Mouse (Mus musculus): ENCODE measurements around the gene Glce. TPM values are rescaled to one million over a fixed set of nuclear protein-coding genes. Genes with fewer than 3 reads are reported as not detected.

Gene Glce
- total and polyA plus RNA-seq, 2 experiments from 2014 or later, result 6.1 to 8.8 TPM

DNA sequence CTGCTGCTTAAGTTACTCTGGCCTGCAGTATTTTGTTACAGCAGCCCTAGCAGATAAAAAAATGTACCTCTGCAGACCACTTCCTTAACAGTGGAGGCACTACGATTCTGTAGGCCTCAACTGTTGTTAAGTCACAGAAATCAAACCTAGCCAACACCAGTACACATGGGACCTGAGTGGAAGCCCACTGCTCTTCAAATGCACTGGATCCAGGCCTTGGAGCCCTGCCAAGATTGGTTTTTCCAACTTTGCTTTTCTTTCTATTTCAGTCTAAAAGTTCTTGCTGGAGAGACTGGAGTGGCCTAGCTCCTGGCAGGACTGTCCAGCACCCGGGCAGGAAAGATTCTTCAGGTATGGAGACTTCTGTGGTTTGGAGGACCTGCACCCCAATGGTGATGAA lies 66.2 kb downstream of the Glce start:
- WGBS, result 73% methylated on average over 2 of the region's 2 CpGs
- ATAC-seq (ENCODE audit: insufficient read depth, low read depth) (no peak), DNase-seq (ENCODE audit: low spot score) (no peak)
- Histone ChIP-seq H3K27ac (ENCODE audit: low read depth) (no peak overlapping the region), H3K27me3 (ENCODE audit: control insufficient read depth, insufficient read depth, low read length) (no peaks in the 10 kb centered on the region), H3K4me3 (ENCODE audit: low read depth, low read length) (no peak overlapping the region), H3K9me3 (replicated peaks; ENCODE audit: control insufficient read depth, low read length) (no peaks in the 10 kb centered on the region), H3K4me1 (ENCODE audit: control insufficient read depth, insufficient read depth) (0 out of 2 replicates have a peak, but pooled peaks cover 3% of the 10 kb centered on the region), H3K36me3 (replicated peaks; ENCODE audit: control insufficient read depth, insufficient read depth, low read length) (no peaks in the 10 kb centered on the region), H3K4me2 (ENCODE audit: low read depth, low read length) (no peak overlapping the region), H3K9ac (replicated peaks; ENCODE audit: low read depth, low read length) (no peak overlapping the region)
- TF ChIP-seq EP300 (IDR thresholded peaks at IDR 0.05; ENCODE audit: low read depth) (no peak), CTCF (IDR thresholded peaks at IDR 0.05; ENCODE audit: low read depth) (no peak)

DNA sequence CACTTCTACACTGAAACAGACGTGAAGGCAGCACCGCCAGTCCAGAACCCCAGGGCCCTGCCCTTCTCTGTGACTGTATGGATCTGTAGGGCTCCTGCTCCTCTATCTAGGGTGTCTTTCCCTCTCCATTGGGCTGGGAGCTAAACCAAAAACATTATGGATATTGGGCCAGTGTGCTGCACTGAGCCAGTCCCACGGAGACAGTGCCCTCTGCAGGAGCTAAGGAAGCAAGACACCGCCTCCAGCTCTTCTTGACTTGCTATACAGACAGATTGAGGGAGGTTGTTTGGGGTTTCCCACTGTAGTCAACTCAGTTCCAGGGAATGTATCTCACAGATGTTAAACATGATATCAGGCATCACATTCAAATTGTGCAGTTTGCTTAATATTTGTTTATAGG lies 71.7 kb downstream of the Glce start:
- DNase-seq (ENCODE audit: low spot score) (no peak), ATAC-seq (ENCODE audit: insufficient read depth, low read depth) (no peak)
- Histone ChIP-seq H3K4me2 (ENCODE audit: low read depth, low read length) (no peak overlapping the region), H3K36me3 (replicated peaks; ENCODE audit: control insufficient read depth, insufficient read depth, low read length) (no peaks in the 10 kb centered on the region), H3K27me3 (ENCODE audit: control insufficient read depth, insufficient read depth, low read length) (no peaks in the 10 kb centered on the region), H3K9ac (replicated peaks; ENCODE audit: low read depth, low read length) (no peak overlapping the region), H3K4me3 (ENCODE audit: low read depth, low read length) (no peak overlapping the region), H3K27ac (ENCODE audit: low read depth) (no peak overlapping the region), H3K9me3 (replicated peaks; ENCODE audit: control insufficient read depth, low read length) (no peaks in the 10 kb centered on the region), H3K4me1 (ENCODE audit: control insufficient read depth, insufficient read depth) (no peaks in the 10 kb centered on the region)
- TF ChIP-seq EP300 (IDR thresholded peaks at IDR 0.05; ENCODE audit: low read depth), result no peak
- peak; percentile 51 for TF ChIP-seq CTCF (IDR thresholded peaks at IDR 0.05; ENCODE audit: low read depth)
- 59% methylated on average over 4 of the region's 4 CpGs for WGBS

DNA sequence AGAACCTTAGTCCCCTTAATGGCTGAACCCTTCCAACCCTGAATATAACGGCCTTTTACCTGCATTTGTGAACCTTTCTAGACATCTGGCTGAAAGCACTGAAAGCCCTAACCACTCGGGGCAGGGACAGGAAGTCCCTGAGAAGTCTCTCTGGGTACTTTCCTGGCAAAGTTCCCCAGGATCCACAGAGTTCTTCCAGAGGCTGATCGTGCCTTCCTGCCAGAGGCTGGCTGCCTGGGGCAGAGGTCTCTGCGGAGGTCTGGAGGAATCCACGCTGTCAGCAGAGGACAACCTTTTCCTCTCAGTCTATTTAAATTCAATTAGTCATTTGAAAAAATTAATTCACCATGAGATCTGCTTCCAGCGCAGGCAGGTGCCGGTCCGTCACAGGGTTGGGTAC lies 73.3 kb downstream of the Glce start:
- ATAC-seq (ENCODE audit: insufficient read depth, low read depth) (no peak), DNase-seq (ENCODE audit: low spot score) (no peak)
- Histone ChIP-seq H3K4me2 (ENCODE audit: low read depth, low read length) (no peak overlapping the region), H3K36me3 (replicated peaks; ENCODE audit: control insufficient read depth, insufficient read depth, low read length) (no peaks in the 10 kb centered on the region), H3K9ac (replicated peaks; ENCODE audit: low read depth, low read length) (no peak overlapping the region), H3K4me3 (ENCODE audit: low read depth, low read length) (no peak overlapping the region), H3K4me1 (ENCODE audit: control insufficient read depth, insufficient read depth) (no peaks in the 10 kb centered on the region), H3K27me3 (ENCODE audit: control insufficient read depth, insufficient read depth, low read length) (no peaks in the 10 kb centered on the region), H3K9me3 (replicated peaks; ENCODE audit: control insufficient read depth, low read length) (no peaks in the 10 kb centered on the region), H3K27ac (ENCODE audit: low read depth) (no peak overlapping the region)
- TF ChIP-seq CTCF (IDR thresholded peaks at IDR 0.05; ENCODE audit: low read depth) (no peak), EP300 (IDR thresholded peaks at IDR 0.05; ENCODE audit: low read depth) (no peak)
- WGBS, result 68% methylated on average over 8 of the region's 8 CpGs

DNA sequence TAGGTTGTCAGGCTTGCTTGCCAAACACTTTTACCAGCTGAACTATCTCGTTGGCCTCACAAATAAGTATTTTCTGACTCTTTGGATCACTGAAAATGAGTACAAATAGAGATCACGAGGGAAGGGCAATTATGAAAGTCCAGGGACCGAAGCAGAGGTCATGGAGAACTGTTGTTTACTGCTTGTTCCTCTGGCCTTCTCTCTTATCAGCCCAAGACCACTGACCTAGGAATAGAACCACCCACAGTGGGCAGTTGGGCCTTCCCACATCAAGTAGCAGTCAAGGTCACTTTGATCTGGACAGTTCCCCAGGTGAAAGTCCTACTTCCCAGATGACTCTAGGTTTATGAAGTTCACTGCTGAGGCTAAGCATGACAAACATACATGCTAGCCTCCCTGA lies 80.3 kb downstream of the Glce start:
- Histone ChIP-seq H3K9ac (replicated peaks; ENCODE audit: low read depth, low read length) (no peak overlapping the region), H3K4me1 (ENCODE audit: control insufficient read depth, insufficient read depth) (no peaks in the 10 kb centered on the region), H3K4me2 (ENCODE audit: low read depth, low read length) (no peak overlapping the region), H3K27ac (ENCODE audit: low read depth) (no peak overlapping the region), H3K36me3 (replicated peaks; ENCODE audit: control insufficient read depth, insufficient read depth, low read length) (no peaks in the 10 kb centered on the region), H3K27me3 (ENCODE audit: control insufficient read depth, insufficient read depth, low read length) (peaks cover 6% of the 10 kb centered on the region; the same call in 1 of the 2 replicates), H3K9me3 (replicated peaks; ENCODE audit: control insufficient read depth, low read length) (no peaks in the 10 kb centered on the region), H3K4me3 (ENCODE audit: low read depth, low read length) (no peak overlapping the region)
- no peak for DNase-seq (ENCODE audit: low spot score)
- TF ChIP-seq EP300 (IDR thresholded peaks at IDR 0.05; ENCODE audit: low read depth) (no peak), CTCF (IDR thresholded peaks at IDR 0.05; ENCODE audit: low read depth) (no peak)
- 81% methylated on average over 3 of the region's 3 CpGs for WGBS
- ATAC-seq (ENCODE audit: insufficient read depth, low read depth), result no peak

DNA sequence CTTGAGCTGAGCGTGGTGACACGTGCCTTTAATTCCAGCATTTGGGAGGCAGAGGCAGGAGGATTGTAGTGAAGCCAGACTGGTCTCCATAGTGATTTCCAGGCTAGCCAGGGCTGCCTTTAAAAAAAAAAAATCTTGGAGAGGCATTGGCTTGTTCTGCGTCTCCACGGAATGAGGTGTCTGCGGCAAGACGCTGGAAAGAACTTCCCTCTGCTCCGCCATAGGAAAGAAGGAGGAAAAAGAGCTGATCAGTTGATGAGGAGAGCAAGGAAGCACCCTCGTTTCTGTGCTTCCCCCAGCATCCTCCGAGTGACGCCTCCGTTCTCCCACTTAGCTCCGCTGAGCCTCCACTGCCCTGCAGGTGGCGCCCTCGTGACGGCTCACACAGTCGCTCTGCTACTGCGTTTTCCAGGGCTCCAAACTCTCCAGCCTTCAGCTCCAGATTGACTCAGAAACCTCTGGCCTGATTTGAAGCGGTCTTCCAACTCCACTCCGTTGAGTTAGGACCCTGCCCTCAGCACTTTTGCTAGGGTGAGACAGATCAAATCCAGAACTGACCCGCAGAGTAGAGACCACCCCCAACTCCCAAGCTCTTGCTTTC lies 82.3 kb downstream of the Glce start:
- TF ChIP-seq EP300 (IDR thresholded peaks at IDR 0.05; ENCODE audit: low read depth) (no peak), CTCF (IDR thresholded peaks at IDR 0.05; ENCODE audit: low read depth) (peak; percentile 96)
- WGBS, result 4% methylated on average over 20 of the region's 20 CpGs

DNA sequence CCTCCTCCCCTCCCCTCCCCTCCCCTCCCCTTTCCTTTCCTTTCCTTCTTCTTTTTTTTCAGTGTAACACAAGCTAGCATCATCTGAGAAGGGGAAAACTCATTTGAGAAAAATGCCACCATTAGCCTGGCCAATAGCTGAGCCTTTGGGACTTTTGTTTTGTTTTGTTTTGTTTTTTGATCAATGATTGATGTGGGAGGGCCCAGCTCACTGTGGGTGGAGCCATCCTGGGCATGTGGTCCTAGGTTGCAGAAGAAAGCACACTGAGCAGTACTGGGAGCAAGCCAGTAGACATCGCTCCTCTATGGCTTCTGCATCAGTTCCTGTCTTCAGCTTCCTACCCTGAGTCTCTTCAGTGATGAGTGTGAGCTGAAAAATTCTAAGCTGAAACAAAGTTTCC lies 86.6 kb downstream of the Glce start:
- no peak overlapping the region for H3K4me3 ChIP-seq (ENCODE audit: low read depth, low read length)

More for the DNA sequence above, 82.3 kb downstream of the Glce start:
- Histone ChIP-seq H3K4me3 (ENCODE audit: low read depth, low read length) (no peak overlapping the region), H3K4me1 (ENCODE audit: control insufficient read depth, insufficient read depth) (no peaks in the 10 kb centered on the region), H3K9me3 (replicated peaks; ENCODE audit: control insufficient read depth, low read length) (no peaks in the 10 kb centered on the region), H3K36me3 (replicated peaks; ENCODE audit: control insufficient read depth, insufficient read depth, low read length) (no peaks in the 10 kb centered on the region), H3K27ac (ENCODE audit: low read depth) (no peak overlapping the region), H3K9ac (replicated peaks; ENCODE audit: low read depth, low read length) (no peak overlapping the region), H3K27me3 (ENCODE audit: control insufficient read depth, insufficient read depth, low read length) (peaks cover 6% of the 10 kb centered on the region; the same call in 1 of the 2 replicates), H3K4me2 (ENCODE audit: low read depth, low read length) (no peak overlapping the region)
- ATAC-seq (ENCODE audit: insufficient read depth, low read depth) (peak; percentile 76), DNase-seq (ENCODE audit: low spot score) (peak; percentile 82)

More for the DNA sequence above, 86.6 kb downstream of the Glce start:
- Histone ChIP-seq H3K9me3 (replicated peaks; ENCODE audit: control insufficient read depth, low read length) (no peaks in the 10 kb centered on the region), H3K4me1 (ENCODE audit: control insufficient read depth, insufficient read depth) (no peaks in the 10 kb centered on the region), H3K9ac (replicated peaks; ENCODE audit: low read depth, low read length) (no peak overlapping the region), H3K4me2 (ENCODE audit: low read depth, low read length) (no peak overlapping the region), H3K27me3 (ENCODE audit: control insufficient read depth, insufficient read depth, low read length) (peaks cover 6% of the 10 kb centered on the region; the same call in 1 of the 2 replicates), H3K27ac (ENCODE audit: low read depth) (no peak overlapping the region), H3K36me3 (replicated peaks; ENCODE audit: control insufficient read depth, insufficient read depth, low read length) (no peaks in the 10 kb centered on the region)
- TF ChIP-seq CTCF (IDR thresholded peaks at IDR 0.05; ENCODE audit: low read depth) (no peak), EP300 (IDR thresholded peaks at IDR 0.05; ENCODE audit: low read depth) (no peak)
- ATAC-seq (ENCODE audit: insufficient read depth, low read depth), result no peak
- 90% methylated on average over 1 of the region's 1 CpGs for WGBS
- DNase-seq (ENCODE audit: low spot score), result no peak

All from heart, postnatal 0 days (tissue).